Mouse (Mus musculus) ES-Bruce4 (cell line): ENCODE measurements around the gene Gm5890. TPM values are rescaled to one million over a fixed set of nuclear protein-coding genes. Genes with fewer than 3 reads are reported as not detected.
"Not testable (repeated sequence)": the region's sequence is repeated elsewhere in the genome, so short reads cannot be mapped to it uniquely, and the experiment has no call there.

Source experiments
- H3K27ac ChIP-seq: 2 replicates; pipeline ENCODE4 v1.5.1; 2012; ENCODE audit warnings: low read length, inconsistent platforms; ENCODE audit not compliant: insufficient read depth
- H3K27me3 ChIP-seq: 2 replicates; pipeline ENCODE4 v1.6.1; 2012; ENCODE audit warnings: mild to moderate bottlenecking, low read length, inconsistent platforms; ENCODE audit not compliant: control insufficient read depth, poor library complexity, insufficient read depth, severe bottlenecking
- H3K36me3 ChIP-seq: 2 replicates; pipeline ENCODE4 v1.6.1; 2012; ENCODE audit warnings: inconsistent platforms, mild to moderate bottlenecking, low read length, moderate library complexity; ENCODE audit not compliant: control insufficient read depth, poor library complexity, insufficient read depth, severe bottlenecking
- H3K4me1 ChIP-seq: one replicate; pipeline ENCODE4 v1.8.1; 2011; ENCODE audit warnings: low read length; ENCODE audit not compliant: control insufficient read depth, insufficient read depth
- H3K4me3 ChIP-seq: 2 replicates; pipeline ENCODE4 v1.5.1; 2011; ENCODE audit warnings: low read depth, mild to moderate bottlenecking, low read length
- H3K9ac ChIP-seq: 2 replicates; pipeline ENCODE4 v1.6.1; 2012; ENCODE audit warnings: low read depth, mild to moderate bottlenecking, inconsistent platforms; ENCODE audit not compliant: poor library complexity, severe bottlenecking
- H3K9me3 ChIP-seq: replicated peaks from 2 replicates; pipeline ENCODE4 v1.6.1; 2012; ENCODE audit warnings: mild to moderate bottlenecking, low read length, inconsistent platforms; ENCODE audit not compliant: control insufficient read depth, poor library complexity, insufficient read depth, severe bottlenecking
- polyA plus RNA-seq: library from polyadenylated mRNA; stranded (reverse); fragments of >200 nt; gene quantifications from 2 replicates; pipeline ENCODE4 v1.2.4, GENCODE M21; 2011; ENCODE audit warnings: low read depth; ENCODE audit not compliant: missing spikeins, insufficient read depth, insufficient read length

Gm5890 gene
- polyA plus RNA-seq: not detected in 2 replicates

DNA sequence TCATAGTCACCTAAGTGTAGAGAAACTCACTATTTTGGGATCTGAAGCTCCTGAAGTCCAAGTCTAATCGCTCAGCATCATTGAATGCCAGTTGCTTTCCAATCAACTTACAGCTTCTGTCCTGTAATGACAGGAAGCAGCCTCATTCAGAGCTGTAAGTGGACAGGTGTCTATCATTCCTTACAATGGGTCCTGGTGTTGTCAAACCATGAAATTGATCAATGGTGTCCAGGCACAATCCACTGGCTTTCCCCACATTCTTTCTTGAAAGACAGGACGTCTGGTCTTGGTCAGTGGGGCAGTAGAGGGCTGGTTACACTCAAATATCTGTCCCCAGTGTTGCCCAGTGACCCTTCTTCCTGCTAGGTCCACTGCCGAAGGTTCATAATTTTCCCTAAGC is at the start of gene Gm5890:
Gm5890 (minus strand) TSS at position 101 of the 400 bp plus-strand sequence.
- H3K36me3 ChIP-seq, H3K4me1 ChIP-seq, H3K27me3 ChIP-seq, H3K4me3 ChIP-seq, H3K27ac ChIP-seq, H3K9ac ChIP-seq, H3K9me3 ChIP-seq: not testable (repeated sequence)

DNA sequence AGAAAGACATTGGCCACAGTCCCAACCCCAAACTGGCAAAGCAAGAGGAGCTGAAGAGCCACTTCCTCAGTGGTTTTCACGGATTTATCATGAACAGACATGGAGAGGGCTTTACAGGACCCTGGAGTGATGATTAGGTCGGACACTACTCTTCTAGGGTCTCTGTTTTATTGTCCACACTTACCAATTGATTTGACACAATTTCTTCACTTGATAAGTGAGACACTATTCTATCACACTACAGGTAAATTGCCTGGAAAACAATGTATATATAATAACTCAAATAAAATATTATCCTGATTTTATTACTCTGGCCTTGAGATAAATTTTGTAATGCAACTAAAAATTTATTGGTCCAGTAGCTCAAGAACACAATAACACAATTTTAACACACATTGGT is 28.9 kb downstream of the Gm5890 start, which contains the start of gene Gm4498:
Gm4498 (minus strand) TSS at position 101 of the 400 bp plus-strand sequence.
- H3K27ac ChIP-seq, H3K9me3 ChIP-seq, H3K27me3 ChIP-seq, H3K4me1 ChIP-seq, H3K4me3 ChIP-seq, H3K36me3 ChIP-seq, H3K9ac ChIP-seq: not testable (repeated sequence)

Other genes starting within 250 kb of the Gm5890 start
- gene Vmn1r91, start 163.2 kb downstream of the Gm5890 start, polyA plus RNA-seq: not detected in 2 replicates
- gene Gm16442, start 140.3 kb downstream of the Gm5890 start, polyA plus RNA-seq: not detected in 2 replicates
- gene Vmn1r93, start 123.7 kb downstream of the Gm5890 start, polyA plus RNA-seq: not detected in 2 replicates
- gene Vmn1r94, start 94.5 kb downstream of the Gm5890 start, polyA plus RNA-seq: not detected in 2 replicates
- gene Vmn1r95, start 69.1 kb downstream of the Gm5890 start, polyA plus RNA-seq: not detected in 2 replicates
- not detected in 2 replicates for gene Gm6164, start 57.2 kb downstream of the Gm5890 start, polyA plus RNA-seq
- not detected in 2 replicates for gene Gm4498, start 29.0 kb downstream of the Gm5890 start, polyA plus RNA-seq
- gene Gm4133, start 71.2 kb upstream of the Gm5890 start, polyA plus RNA-seq: not detected in 2 replicates
- not detected in 2 replicates for gene Gm5728, start 112.6 kb upstream of the Gm5890 start, polyA plus RNA-seq
- gene Vmn1r100, start 155.1 kb upstream of the Gm5890 start, polyA plus RNA-seq: not detected in 2 replicates
- gene Vmn1r101, start 179.8 kb upstream of the Gm5890 start, polyA plus RNA-seq: not detected in 2 replicates
- gene Gm10670, start 212.1 kb upstream of the Gm5890 start, polyA plus RNA-seq: not detected in 2 replicates
- not detected in 2 replicates for gene Vmn1r103, start 247.7 kb upstream of the Gm5890 start, polyA plus RNA-seq